Mouse (Mus musculus) neural tube, embryonic 11.5 days (tissue): ENCODE results near the gene Arrdc5. TPM values are rescaled to one million over a fixed set of nuclear protein-coding genes. Genes with fewer than 3 reads are reported as not detected.

ENCODE experiments used
- ATAC-seq: fragments of 200-750 bp; cut with Nextera tagmentation; 2 replicates; pipeline ENCODE4 v1.8.0; 2017; ENCODE audit warnings: moderate number of reproducible peaks, mild to moderate bottlenecking, moderate TSS enrichment, moderate library complexity; ENCODE audit not compliant: insufficient read depth, low FRiP score, low TSS enrichment
- DNase-seq: peaks from one replicate; pipeline ENCODE4 v3.0.0-alpha.2; 2015; ENCODE audit warnings: low spot score
- H3K27ac ChIP-seq: fragments of 300-500 bp; sonication (generic); 2 replicates; pipeline ENCODE4 v1.5.1; 2014; ENCODE audit warnings: low read depth, mild to moderate bottlenecking, low read length
- H3K27me3 ChIP-seq: fragments of 300-500 bp; sonication (generic); 2 replicates; pipeline ENCODE4 v1.6.1; 2014; ENCODE audit warnings: mild to moderate bottlenecking, low read length, mixed read lengths; ENCODE audit not compliant: control insufficient read depth, insufficient read depth
- H3K36me3 ChIP-seq: fragments of 300-500 bp; sonication (generic); 2 replicates; pipeline ENCODE4 v1.6.1; 2014; ENCODE audit warnings: mild to moderate bottlenecking, low read length, moderate library complexity, mixed read lengths; ENCODE audit not compliant: control insufficient read depth, insufficient read depth
- H3K4me1 ChIP-seq: fragments of 300-500 bp; sonication (generic); 2 replicates; pipeline ENCODE4 v1.6.1; 2014; ENCODE audit warnings: low read length, mixed read lengths; ENCODE audit not compliant: control insufficient read depth, insufficient read depth
- H3K4me2 ChIP-seq: fragments of 300-500 bp; sonication (generic); 2 replicates; pipeline ENCODE4 v1.6.1; 2014; ENCODE audit warnings: low read depth, mild to moderate bottlenecking, moderate library complexity
- H3K4me3 ChIP-seq: fragments of 300-500 bp; sonication (generic); 2 replicates; pipeline ENCODE4 v1.5.1; 2014; ENCODE audit warnings: low read depth, low read length
- H3K9ac ChIP-seq: fragments of 300-500 bp; sonication (generic); 2 replicates; pipeline ENCODE4 v1.6.1; 2014; ENCODE audit warnings: mild to moderate bottlenecking, low read length
- H3K9me3 ChIP-seq: fragments of 300-500 bp; sonication (generic); 2 replicates; pipeline ENCODE4 v1.6.1; 2016; ENCODE audit warnings: low read length; ENCODE audit not compliant: control insufficient read depth
- WGBS: fragments of 180-500 bp; shearing (Covaris S2); extraction: QIAGEN DNeasy Blood & Tissue Kit; methylation state at CpG from one replicate; pipeline ENCODE4 v1.1.7; 2014; 5-methylcytosine and 5-hydroxymethylcytosine counted together
- polyA plus RNA-seq: library from polyadenylated mRNA; unstranded; fragments of >200 nt; fragmentation: Nextera tagmentation; extraction: Ambion mirVana; gene quantifications from 2 replicates; pipeline ENCODE4 v1.2.1, GENCODE M21; 2014

Gene Arrdc5
- polyA plus RNA-seq, 1 experiment from 2014 or later: not detected

DNA sequence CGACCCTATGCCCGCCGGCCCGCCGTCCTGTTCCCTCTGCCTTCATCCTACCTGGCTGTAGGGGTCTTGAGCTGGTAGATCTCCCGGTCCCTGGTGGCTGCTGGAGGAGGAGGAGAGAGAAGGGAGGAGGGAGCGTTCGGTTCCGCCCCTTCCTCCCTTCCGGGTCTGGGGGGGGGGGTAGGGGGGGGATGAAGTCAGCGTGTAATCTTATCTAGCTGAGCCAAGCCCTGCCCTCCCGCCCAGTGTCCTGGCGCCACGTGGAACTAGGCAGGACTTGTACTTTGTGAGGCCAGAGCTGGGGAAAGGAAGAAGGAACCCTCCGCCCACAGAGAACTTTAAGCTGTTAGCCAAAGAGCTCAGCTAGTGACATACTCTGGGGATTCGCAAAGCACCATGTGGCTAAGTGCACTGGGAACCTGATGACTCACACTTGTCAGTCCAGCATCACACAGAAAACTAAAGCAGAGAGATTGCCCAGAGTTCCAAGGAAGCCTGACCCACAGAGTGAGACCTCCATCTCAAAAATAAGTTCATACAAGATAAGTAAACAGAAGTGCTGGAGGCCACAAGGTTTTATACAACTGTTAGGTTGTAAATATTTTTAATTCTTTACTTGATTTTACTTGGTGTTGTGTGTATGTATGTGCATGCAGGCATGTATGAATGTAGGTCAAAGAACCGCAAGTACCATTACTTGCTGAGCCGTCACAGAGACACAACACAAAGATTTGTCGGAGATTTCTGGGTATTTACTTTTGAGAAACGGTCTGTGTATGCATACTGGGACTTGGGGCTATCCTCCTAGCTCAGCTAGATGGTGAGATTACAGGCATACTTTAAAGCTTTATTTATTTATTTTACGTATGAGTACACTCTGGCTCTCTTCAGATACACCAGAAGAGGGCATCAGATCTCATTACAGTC is 23.2 kb downstream of the Arrdc5 start, which contains the start of gene Ticam1:
Gene Ticam1, minus strand, starts transcription at position 144 of the 924 bp plus-strand sequence.
- DNase-seq: peak; percentile 90
- H3K27me3 ChIP-seq: no peaks in the 10 kb centered on the region
- H3K9me3 ChIP-seq: no peaks in the 10 kb centered on the region
- peak within 1 kb of the TSS; percentile 51 for H3K4me2 ChIP-seq
- H3K9ac ChIP-seq: peak within 1 kb of the TSS; percentile 48
- peak; percentile 82 for ATAC-seq
- 10% methylated on average over 18 of the region's 21 CpGs for WGBS
- 0 out of 2 replicates have a peak within 1 kb of the TSS, but pooled peaks have one; percentile 7 for H3K27ac ChIP-seq
- peak within 1 kb of the TSS; percentile 36 for H3K4me3 ChIP-seq
- 0 out of 2 replicates have a peak, but pooled peaks cover 3% of the 10 kb centered on the region for H3K4me1 ChIP-seq
- H3K36me3 ChIP-seq: peaks cover 2% of the 10 kb centered on the region; the same call in 1 of the 2 replicates

- no peak overlapping the region for H3K27ac ChIP-seq
- no peaks in the 10 kb centered on the region; the same call in 1 of the 2 replicates for H3K36me3 ChIP-seq
- DNase-seq (peak; percentile 34), ATAC-seq (no peak)
- no peaks in the 10 kb centered on the region for H3K27me3 ChIP-seq
- 28% methylated on average over 5 of the region's 5 CpGs for WGBS
- 0 out of 2 replicates have a peak, but pooled peaks cover 3% of the 10 kb centered on the region for H3K4me1 ChIP-seq
- H3K9me3 ChIP-seq: no peaks in the 10 kb centered on the region
- H3K4me2 ChIP-seq: peak overlapping the region; percentile 51
- H3K9ac ChIP-seq: peak overlapping the region; percentile 48
- H3K4me3 ChIP-seq: peak overlapping the region; percentile 36
Observed at GRCm38 (mm10) chr17:56275842-56276480, 24.1 kb downstream of the Arrdc5 start.

- Histone ChIP-seq H3K4me2 (no peak overlapping the region), H3K9ac (no peak overlapping the region), H3K27me3 (no peaks in the 10 kb centered on the region), H3K27ac (no peak overlapping the region), H3K4me3 (no peak overlapping the region), H3K4me1 (0 out of 2 replicates have a peak, but pooled peaks cover 3% of the 10 kb centered on the region), H3K36me3 (no peaks in the 10 kb centered on the region), H3K9me3 (no peaks in the 10 kb centered on the region)
- DNase-seq (no peak), ATAC-seq (no peak)
- WGBS: 89% methylated on average over 5 of the region's 5 CpGs
Observed at GRCm38 (mm10) chr17:56273986-56274385, 26.1 kb downstream of the Arrdc5 start.

GRCm38 (mm10) chr17:56273482-56273881 is 26.6 kb downstream of the Arrdc5 start:
- DNase-seq (no peak), ATAC-seq (no peak)
- H3K9me3 ChIP-seq: no peaks in the 10 kb centered on the region
- H3K4me2 ChIP-seq: no peak overlapping the region
- H3K27ac ChIP-seq: no peak overlapping the region
- H3K9ac ChIP-seq: no peak overlapping the region
- 0 out of 2 replicates have a peak, but pooled peaks cover 3% of the 10 kb centered on the region for H3K4me1 ChIP-seq
- no peaks in the 10 kb centered on the region for H3K27me3 ChIP-seq
- no peak overlapping the region for H3K4me3 ChIP-seq
- no peaks in the 10 kb centered on the region for H3K36me3 ChIP-seq
- WGBS: 85% methylated on average over 7 of the region's 7 CpGs

GRCm38 (mm10) chr17:56272644-56273043 is 27.4 kb downstream of the Arrdc5 start:
- no peak for DNase-seq
- no peak overlapping the region for H3K4me3 ChIP-seq
- H3K4me2 ChIP-seq: no peak overlapping the region
- no peak for ATAC-seq
- no peaks in the 10 kb centered on the region for H3K9me3 ChIP-seq
- H3K27me3 ChIP-seq: no peaks in the 10 kb centered on the region
- H3K9ac ChIP-seq: no peak overlapping the region
- H3K27ac ChIP-seq: no peak overlapping the region
- 76% methylated on average over 3 of the region's 3 CpGs for WGBS
- H3K36me3 ChIP-seq: no peaks in the 10 kb centered on the region
- 0 out of 2 replicates have a peak, but pooled peaks cover 3% of the 10 kb centered on the region for H3K4me1 ChIP-seq

- no peaks in the 10 kb centered on the region for H3K36me3 ChIP-seq
- no peak overlapping the region for H3K4me2 ChIP-seq
- H3K4me3 ChIP-seq: no peak overlapping the region
- no peaks in the 10 kb centered on the region for H3K4me1 ChIP-seq
- ATAC-seq: no peak
- H3K9me3 ChIP-seq: no peaks in the 10 kb centered on the region
- no peak overlapping the region for H3K9ac ChIP-seq
- H3K27me3 ChIP-seq: no peaks in the 10 kb centered on the region
- no peak overlapping the region for H3K27ac ChIP-seq
- DNase-seq: no peak
- 88% methylated on average over 12 of the region's 12 CpGs for WGBS
Observed at GRCm38 (mm10) chr17:56271609-56272253, 28.4 kb downstream of the Arrdc5 start.

DNA sequence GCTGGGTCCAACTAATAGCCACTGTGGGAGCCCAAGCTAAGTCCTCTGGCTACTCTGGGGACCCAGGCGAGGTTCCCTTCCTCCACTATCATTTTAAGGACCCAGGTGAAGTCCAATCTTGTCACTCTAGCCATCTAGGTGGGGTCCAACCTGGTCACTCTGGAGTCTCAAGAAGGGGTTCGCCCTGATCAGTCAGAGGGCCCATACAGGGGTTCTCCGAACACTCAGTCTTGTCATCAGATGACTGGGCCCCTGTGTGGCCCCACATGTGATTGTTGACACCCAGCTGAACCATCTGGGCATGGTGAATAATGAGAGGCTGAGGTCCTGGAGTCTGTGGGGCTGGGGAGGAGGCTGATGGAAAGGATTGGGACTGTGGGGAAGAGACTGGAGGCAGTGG is 30.3 kb downstream of the Arrdc5 start:
- Histone ChIP-seq H3K9me3 (no peaks in the 10 kb centered on the region), H3K4me2 (peak overlapping the region; percentile 62), H3K4me1 (no peaks in the 10 kb centered on the region), H3K9ac (peak overlapping the region; percentile 54), H3K27me3 (no peaks in the 10 kb centered on the region), H3K27ac (peak overlapping the region; percentile 14; the same call in 1 of the 2 replicates), H3K4me3 (peak overlapping the region; percentile 27), H3K36me3 (no peaks in the 10 kb centered on the region)
- ATAC-seq: 0 out of 2 replicates have a peak, but pooled peaks have one; percentile 5
- no peak for DNase-seq
- 76% methylated on average over 3 of the region's 3 CpGs for WGBS

DNA sequence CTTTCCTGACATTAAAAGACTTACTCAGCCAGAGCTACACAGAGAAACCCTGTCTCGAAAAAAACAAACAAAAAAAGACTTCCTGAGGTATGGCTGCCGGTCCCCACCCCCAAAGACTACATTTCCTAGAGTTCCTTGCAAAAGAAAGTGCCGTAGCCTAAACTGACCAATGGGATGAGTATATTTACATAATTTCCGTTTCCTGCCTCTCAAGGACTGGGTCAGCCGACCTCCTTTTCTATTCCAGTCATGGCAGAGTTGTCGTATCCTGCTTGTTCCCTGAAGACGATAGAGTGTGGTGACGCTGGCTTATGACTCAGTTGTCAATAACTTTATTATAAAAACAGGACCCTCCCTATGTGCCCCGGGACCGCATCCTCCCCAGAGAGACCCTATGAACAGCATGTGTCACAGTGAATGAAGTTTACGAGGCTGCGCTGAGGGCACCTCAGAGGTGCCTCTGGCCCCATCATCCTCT is 30.9 kb downstream of the Arrdc5 start:
- Histone ChIP-seq H3K4me2 (peak overlapping the region; percentile 62), H3K9ac (peak overlapping the region; percentile 54), H3K27me3 (no peaks in the 10 kb centered on the region), H3K9me3 (no peaks in the 10 kb centered on the region), H3K27ac (peak overlapping the region; percentile 14; the same call in 1 of the 2 replicates), H3K4me3 (peak overlapping the region; percentile 27), H3K4me1 (no peaks in the 10 kb centered on the region), H3K36me3 (no peaks in the 10 kb centered on the region)
- ATAC-seq: peak; percentile 83
- 21% methylated on average over 12 of the region's 12 CpGs for WGBS
- peak; percentile 60 for DNase-seq
